Mouse (Mus musculus) forebrain, postnatal 0 days (tissue): Measurements from ENCODE around the gene Gm13030. TPM values are rescaled to one million over a fixed set of nuclear protein-coding genes. Genes with fewer than 3 reads are reported as not detected.

Experiments used
- ATAC-seq: fragments of 200-750 bp; cut with Nextera tagmentation; 2 replicates; pipeline ENCODE4 v1.8.0; 2017; ENCODE audit warnings: mild to moderate bottlenecking, moderate library complexity
- DNase-seq: peaks from one replicate; pipeline ENCODE4 v3.0.0-alpha.2; 2015
- H3K27ac ChIP-seq: fragments of 300-500 bp; sonication (generic); 2 replicates; pipeline ENCODE4 v1.5.1; 2014; ENCODE audit warnings: low read depth, mild to moderate bottlenecking, antibody characterized with exemption, low read length, moderate library complexity, mixed read lengths
- H3K27me3 ChIP-seq: fragments of 300-500 bp; sonication (generic); 2 replicates; pipeline ENCODE4 v1.6.1; 2014; ENCODE audit warnings: mild to moderate bottlenecking, low read length, mixed read lengths; ENCODE audit not compliant: insufficient read depth
- H3K36me3 ChIP-seq: fragments of 300-500 bp; sonication (generic); 2 replicates; pipeline ENCODE4 v1.6.1; 2014; ENCODE audit warnings: mild to moderate bottlenecking, moderate library complexity; ENCODE audit not compliant: insufficient read depth
- H3K4me1 ChIP-seq: fragments of 300-500 bp; sonication (generic); 2 replicates; pipeline ENCODE4 v1.6.1; 2014; ENCODE audit warnings: antibody characterized with exemption; ENCODE audit not compliant: insufficient read depth
- H3K4me2 ChIP-seq: fragments of 300-500 bp; sonication (generic); 2 replicates; pipeline ENCODE4 v1.6.1; 2014; ENCODE audit warnings: low read depth, mild to moderate bottlenecking, moderate library complexity
- H3K4me3 ChIP-seq: fragments of 300-500 bp; sonication (generic); 2 replicates; pipeline ENCODE4 v1.5.1; 2014; ENCODE audit warnings: low read depth, low read length, mixed read lengths
- H3K9ac ChIP-seq: fragments of 300-500 bp; sonication (generic); 2 replicates; pipeline ENCODE4 v1.6.1; 2014; ENCODE audit warnings: mild to moderate bottlenecking
- H3K9me3 ChIP-seq: fragments of 300-500 bp; sonication (generic); 2 replicates; pipeline ENCODE4 v1.6.1; 2016; ENCODE audit warnings: low read length
- CTCF ChIP-seq: sonication (generic); IDR thresholded peaks from 2 replicates; pipeline ENCODE4 v1.5.1; 2016; ENCODE audit warnings: antibody characterized with exemption, control low read depth, low read depth
- WGBS: fragments of 180-500 bp; shearing (Covaris S2); extraction: QIAGEN DNeasy Blood & Tissue Kit; methylation state at CpG from one replicate; pipeline ENCODE4 v1.1.7; 2014; 5-methylcytosine and 5-hydroxymethylcytosine counted together
- polyA plus RNA-seq: library from polyadenylated mRNA; unstranded; fragments of >200 nt; fragmentation: Nextera tagmentation; extraction: Ambion mirVana; gene quantifications from 2 replicates; pipeline ENCODE4 v1.2.1, GENCODE M21; 2015
- total RNA-seq: library from RNA; depleted of rRNA; stranded (reverse); fragments of >200 nt; gene quantifications from 2 replicates; pipeline ENCODE4 v1.2.3, GENCODE M21; 2014

Gm13030 gene
- total and polyA plus RNA-seq, 2 experiments from 2014 or later = not detected

DNA sequence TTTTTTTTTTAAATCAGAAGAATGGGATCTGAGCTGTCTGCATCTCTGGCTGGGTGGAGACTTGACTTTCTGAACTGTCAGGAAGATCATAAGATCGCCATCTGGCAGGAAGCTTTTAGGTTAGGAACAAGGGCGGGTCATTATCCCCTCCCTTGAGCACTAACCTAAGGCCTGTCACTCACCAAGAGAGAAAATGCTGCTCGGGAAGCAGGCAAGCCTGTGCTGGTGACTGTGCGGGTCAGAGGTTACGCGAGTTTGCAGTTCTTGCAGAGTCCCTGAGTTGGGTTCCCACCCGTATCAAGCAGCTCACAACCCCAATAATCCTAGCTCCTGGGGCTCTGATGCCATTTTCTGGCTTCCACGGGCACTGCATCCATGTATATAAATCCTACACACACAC, 5.1 kb downstream of the Gm13030 start:
- Histone ChIP-seq H3K4me2 (no peak overlapping the region), H3K4me1 (no peaks in the 10 kb centered on the region), H3K9me3 (no peaks in the 10 kb centered on the region), H3K9ac (no peak overlapping the region), H3K27me3 (no peaks in the 10 kb centered on the region), H3K4me3 (no peak overlapping the region), H3K36me3 (no peaks in the 10 kb centered on the region), H3K27ac (no peak overlapping the region)
- 66% methylated on average over 8 of the region's 8 CpGs for WGBS
- ATAC-seq = no peak
- DNase-seq = no peak
- no peak for TF ChIP-seq CTCF

DNA sequence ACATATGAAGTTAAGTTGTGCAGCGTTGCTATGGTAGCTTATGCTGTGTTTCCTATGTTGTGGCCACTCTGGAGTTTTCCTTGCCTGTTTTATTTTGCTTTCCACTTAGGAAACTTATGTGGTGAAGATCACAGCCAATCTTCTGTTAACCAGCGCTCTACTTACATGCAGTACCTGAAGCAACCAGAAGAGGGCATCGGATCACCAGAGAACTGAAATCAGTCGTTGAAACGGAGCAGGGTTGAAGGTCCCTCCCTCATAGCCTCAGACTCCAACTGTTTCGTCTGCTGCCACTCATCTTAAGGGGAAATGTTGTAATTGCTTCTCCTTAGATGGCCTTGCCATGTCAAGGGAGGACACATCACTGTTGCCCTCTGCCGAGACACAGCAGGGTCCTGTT, 7.4 kb downstream of the Gm13030 start:
- H3K27me3 ChIP-seq = no peaks in the 10 kb centered on the region
- TF ChIP-seq CTCF = peak; percentile 92
- peak; percentile 20; the same call in 1 of the 2 replicates for ATAC-seq
- no peak overlapping the region for H3K9ac ChIP-seq
- peak; percentile 84 for DNase-seq
- H3K4me2 ChIP-seq = no peak overlapping the region
- no peak overlapping the region for H3K27ac ChIP-seq
- no peak overlapping the region for H3K4me3 ChIP-seq
- H3K4me1 ChIP-seq = no peaks in the 10 kb centered on the region
- H3K36me3 ChIP-seq = no peaks in the 10 kb centered on the region
- WGBS = 14% methylated on average over 7 of the region's 7 CpGs
- H3K9me3 ChIP-seq = no peaks in the 10 kb centered on the region

- ATAC-seq (no peak), DNase-seq (no peak)
- Histone ChIP-seq H3K27ac (no peak overlapping the region), H3K4me1 (no peaks in the 10 kb centered on the region), H3K27me3 (no peaks in the 10 kb centered on the region), H3K9ac (no peak overlapping the region), H3K36me3 (no peaks in the 10 kb centered on the region), H3K9me3 (no peaks in the 10 kb centered on the region), H3K4me2 (no peak overlapping the region), H3K4me3 (no peak overlapping the region)
- TF ChIP-seq CTCF = no peak
- WGBS = 62% methylated on average over 6 of the region's 6 CpGs
Observed at GRCm38 (mm10) chr4:138865991-138866390, 7.8 kb downstream of the Gm13030 start.

GRCm38 (mm10) chr4:138865092-138865491, 8.7 kb downstream of the Gm13030 start:
- Histone ChIP-seq H3K36me3 (no peaks in the 10 kb centered on the region), H3K4me3 (no peak overlapping the region), H3K4me1 (no peaks in the 10 kb centered on the region), H3K4me2 (no peak overlapping the region), H3K27me3 (no peaks in the 10 kb centered on the region), H3K27ac (no peak overlapping the region), H3K9me3 (no peaks in the 10 kb centered on the region), H3K9ac (no peak overlapping the region)
- WGBS = 47% methylated on average over 5 of the region's 5 CpGs
- no peak for DNase-seq
- TF ChIP-seq CTCF = no peak
- ATAC-seq = no peak

GRCm38 (mm10) chr4:138863344-138863998, 10.3 kb downstream of the Gm13030 start, which contains the start of gene Pla2g5:
Gene Pla2g5 (minus strand): TSS chr4:138863482.
- ATAC-seq (no peak), DNase-seq (no peak)
- Histone ChIP-seq H3K36me3 (no peaks in the 10 kb centered on the region), H3K27me3 (no peaks in the 10 kb centered on the region), H3K4me3 (no peak within 1 kb of the TSS), H3K27ac (no peak within 1 kb of the TSS), H3K9me3 (no peaks in the 10 kb centered on the region), H3K4me1 (no peaks in the 10 kb centered on the region), H3K4me2 (no peak within 1 kb of the TSS), H3K9ac (no peak within 1 kb of the TSS)
- no peak for TF ChIP-seq CTCF
- WGBS = 78% methylated on average over 10 of the region's 10 CpGs

DNA sequence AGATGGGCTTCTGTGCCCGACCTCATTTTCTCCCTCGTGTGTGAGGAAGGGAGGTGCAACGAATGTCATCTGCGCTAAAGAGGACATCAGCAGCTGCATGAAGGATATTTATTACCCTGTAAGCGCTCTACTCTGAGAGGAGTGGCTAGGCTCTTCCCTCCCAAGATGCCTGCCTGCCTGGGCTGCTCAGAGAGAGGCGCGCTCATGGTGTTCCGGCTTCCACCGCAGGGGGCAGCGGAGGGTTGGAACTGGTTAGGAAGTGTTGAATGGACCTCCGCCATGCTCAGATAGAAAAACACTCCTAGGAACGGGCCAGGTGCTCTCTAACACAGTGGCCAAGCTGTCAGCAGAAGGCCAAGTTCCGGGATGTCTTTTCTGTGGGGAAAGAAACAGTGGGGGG, 14.0 kb downstream of the Gm13030 start:
- Histone ChIP-seq H3K9me3 (no peaks in the 10 kb centered on the region), H3K27ac (peak overlapping the region; percentile 83), H3K36me3 (no peaks in the 10 kb centered on the region), H3K4me1 (no peaks in the 10 kb centered on the region), H3K4me2 (peak overlapping the region; percentile 54), H3K27me3 (no peaks in the 10 kb centered on the region), H3K9ac (peak overlapping the region; percentile 54), H3K4me3 (peak overlapping the region; percentile 32)
- ATAC-seq (peak; percentile 89), DNase-seq (peak; percentile 91)
- peak; percentile 77 for TF ChIP-seq CTCF
- 7% methylated on average over 13 of the region's 13 CpGs for WGBS

- peak; percentile 77 for ATAC-seq
- Histone ChIP-seq H3K36me3 (no peaks in the 10 kb centered on the region), H3K27ac (peak overlapping the region; percentile 83), H3K9ac (peak overlapping the region; percentile 54), H3K4me1 (no peaks in the 10 kb centered on the region), H3K27me3 (no peaks in the 10 kb centered on the region), H3K9me3 (no peaks in the 10 kb centered on the region), H3K4me2 (peak overlapping the region; percentile 54), H3K4me3 (peak overlapping the region; percentile 32)
- peak; percentile 87 for DNase-seq
- WGBS = 18% methylated on average over 9 of the region's 9 CpGs
- TF ChIP-seq CTCF = peak; percentile 73
Observed at GRCm38 (mm10) chr4:138859245-138859644, 14.5 kb downstream of the Gm13030 start.
